Mouse (Mus musculus) heart, embryonic 12.5 days (tissue): ENCODE measurements around the gene Tchhl1. TPM values are rescaled to one million over a fixed set of nuclear protein-coding genes. Genes with fewer than 3 reads are reported as not detected.
"Not testable (repeated sequence)": the region's sequence is repeated elsewhere in the genome, so short reads cannot be mapped to it uniquely, and the experiment has no call there.

ENCODE experiments used
- ATAC-seq: fragments of 200-750 bp; cut with Nextera tagmentation; 2 replicates; pipeline ENCODE4 v1.8.0; 2017; ENCODE audit warnings: moderate TSS enrichment, moderate library complexity; ENCODE audit not compliant: insufficient number of reproducible peaks, low FRiP score
- H3K27ac ChIP-seq: fragments of 300-500 bp; sonication (generic); 2 replicates; pipeline ENCODE4 v1.5.1; 2016; ENCODE audit warnings: mild to moderate bottlenecking, moderate library complexity; ENCODE audit not compliant: poor library complexity, severe bottlenecking
- H3K27me3 ChIP-seq: fragments of 300-500 bp; sonication (generic); replicated peaks from 2 replicates; pipeline ENCODE4 v1.6.1; 2016; ENCODE audit warnings: mild to moderate bottlenecking, moderate library complexity
- H3K36me3 ChIP-seq: fragments of 300-500 bp; sonication (generic); 2 replicates; pipeline ENCODE4 v1.6.1; 2016; ENCODE audit warnings: mild to moderate bottlenecking, moderate library complexity
- H3K4me1 ChIP-seq: fragments of 300-500 bp; sonication (generic); replicated peaks from 2 replicates; pipeline ENCODE4 v1.6.1; 2016; ENCODE audit warnings: mild to moderate bottlenecking
- H3K4me2 ChIP-seq: fragments of 300-500 bp; sonication (generic); 2 replicates; pipeline ENCODE4 v1.6.1; 2016; ENCODE audit warnings: mild to moderate bottlenecking, moderate library complexity
- H3K4me3 ChIP-seq: fragments of 300-500 bp; sonication (generic); 2 replicates; pipeline ENCODE4 v1.5.1; 2016; ENCODE audit warnings: mild to moderate bottlenecking
- H3K9ac ChIP-seq: fragments of 300-500 bp; sonication (generic); 2 replicates; pipeline ENCODE4 v1.6.1; 2016; ENCODE audit warnings: mild to moderate bottlenecking, moderate library complexity
- H3K9me3 ChIP-seq: fragments of 300-500 bp; sonication (generic); replicated peaks from 2 replicates; pipeline ENCODE4 v1.6.1; 2016; ENCODE audit warnings: mild to moderate bottlenecking, moderate library complexity
- whole genome bisulfite sequencing: fragments of 180-500 bp; shearing (Covaris S2); methylation state at CpG from one replicate; pipeline ENCODE4 v1.1.7; 2016; 5-methylcytosine and 5-hydroxymethylcytosine counted together
- polyA plus RNA-seq: library from polyadenylated mRNA; unstranded; fragments of >200 nt; fragmentation: Nextera tagmentation; extraction: Ambion mirVana; gene quantifications from 2 replicates; pipeline ENCODE4 v1.2.1, GENCODE M21; 2016

Gene Tchhl1
- polyA plus RNA-seq, 1 experiment from 2014 or later, result not detected

- Histone ChIP-seq H3K4me3 (no peak overlapping the region), H3K36me3 (no peaks in the 10 kb centered on the region), H3K4me1 (no peaks in the 10 kb centered on the region), H3K4me2 (no peak overlapping the region), H3K9ac (no peak overlapping the region), H3K27ac (no peak overlapping the region), H3K27me3 (no peaks in the 10 kb centered on the region), H3K9me3 (no peaks in the 10 kb centered on the region)
- ATAC-seq, result no peak
- WGBS, result 55% methylated on average over 4 of the region's 4 CpGs
These were observed 1.4 kb upstream of the Tchhl1 start for GRCm38 (mm10) chr3:93467130-93467529.

DNA sequence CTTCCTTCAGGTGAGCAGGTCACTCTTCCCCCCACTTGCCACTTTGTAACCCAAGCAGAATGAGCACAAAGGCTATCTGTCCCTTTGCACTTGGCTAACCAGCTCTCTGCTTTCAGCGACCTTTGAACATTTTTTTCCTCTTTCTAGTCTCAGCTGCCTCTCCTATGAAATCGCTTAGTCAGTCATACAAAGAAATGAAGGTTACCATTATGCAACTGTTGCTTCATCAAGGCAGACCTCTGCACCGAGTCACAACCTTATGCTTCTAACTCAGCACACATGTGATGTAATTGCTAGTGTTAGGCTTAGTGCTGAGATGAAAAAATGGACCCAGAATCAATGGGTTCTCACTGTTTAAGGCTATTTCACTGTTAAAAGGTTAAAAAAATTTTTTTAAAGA lies 1.1 kb downstream of the Tchhl1 start:
- Histone ChIP-seq H3K27me3 (no peaks in the 10 kb centered on the region), H3K4me3 (no peak overlapping the region), H3K4me2 (no peak overlapping the region), H3K4me1 (no peaks in the 10 kb centered on the region), H3K36me3 (no peaks in the 10 kb centered on the region), H3K9me3 (no peaks in the 10 kb centered on the region), H3K9ac (no peak overlapping the region), H3K27ac (no peak overlapping the region)
- no peak for ATAC-seq
- 72% methylated on average over 3 of the region's 3 CpGs for WGBS

DNA sequence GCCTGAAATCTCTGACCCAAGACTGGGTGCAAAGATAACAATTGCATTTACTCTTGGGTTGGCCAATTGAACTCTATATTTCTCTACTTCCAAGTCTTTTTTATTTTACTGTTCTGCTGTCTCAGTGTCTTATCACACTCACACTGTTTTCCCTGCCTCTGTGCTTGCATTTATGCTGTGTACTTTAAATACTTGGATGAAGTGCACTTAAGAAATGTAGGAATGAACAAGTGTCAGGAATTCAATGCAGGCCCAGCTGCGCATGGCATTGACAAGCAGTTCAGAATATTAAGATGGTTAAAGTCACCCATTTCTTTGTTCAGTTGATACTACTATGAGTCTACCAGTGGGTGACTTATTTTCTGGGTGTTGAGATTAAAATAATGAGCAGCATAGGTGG lies 11.5 kb downstream of the Tchhl1 start:
- H3K4me2 ChIP-seq, result no peak overlapping the region
- H3K4me1 ChIP-seq, result no peaks in the 10 kb centered on the region
- H3K4me3 ChIP-seq, result no peak overlapping the region
- no peaks in the 10 kb centered on the region for H3K27me3 ChIP-seq
- 65% methylated on average over 1 of the region's 1 CpGs for WGBS
- H3K9ac ChIP-seq, result no peak overlapping the region
- ATAC-seq, result no peak
- no peaks in the 10 kb centered on the region for H3K36me3 ChIP-seq
- no peaks in the 10 kb centered on the region for H3K9me3 ChIP-seq
- H3K27ac ChIP-seq, result no peak overlapping the region

GRCm38 (mm10) chr3:93481982-93482616 lies 13.5 kb downstream of the Tchhl1 start:
- ATAC-seq, result no peak
- 74% methylated on average over 2 of the region's 2 CpGs for WGBS
- H3K9me3 ChIP-seq, result no peaks in the 10 kb centered on the region
- no peaks in the 10 kb centered on the region for H3K36me3 ChIP-seq
- no peak overlapping the region for H3K9ac ChIP-seq
- H3K27me3 ChIP-seq, result no peaks in the 10 kb centered on the region
- H3K4me2 ChIP-seq, result no peak overlapping the region
- H3K4me1 ChIP-seq, result no peaks in the 10 kb centered on the region
- H3K4me3 ChIP-seq, result no peak overlapping the region
- H3K27ac ChIP-seq, result no peak overlapping the region

- H3K36me3 ChIP-seq, result no peaks in the 10 kb centered on the region
- no peak overlapping the region for H3K4me3 ChIP-seq
- H3K27me3 ChIP-seq, result no peaks in the 10 kb centered on the region
- WGBS, result 80% methylated on average over 3 of the region's 3 CpGs
- no peak overlapping the region for H3K9ac ChIP-seq
- no peaks in the 10 kb centered on the region for H3K9me3 ChIP-seq
- no peak overlapping the region for H3K4me2 ChIP-seq
- no peak for ATAC-seq
- no peak overlapping the region for H3K27ac ChIP-seq
- no peaks in the 10 kb centered on the region for H3K4me1 ChIP-seq
These were observed 17.1 kb downstream of the Tchhl1 start for GRCm38 (mm10) chr3:93485611-93486010.

DNA sequence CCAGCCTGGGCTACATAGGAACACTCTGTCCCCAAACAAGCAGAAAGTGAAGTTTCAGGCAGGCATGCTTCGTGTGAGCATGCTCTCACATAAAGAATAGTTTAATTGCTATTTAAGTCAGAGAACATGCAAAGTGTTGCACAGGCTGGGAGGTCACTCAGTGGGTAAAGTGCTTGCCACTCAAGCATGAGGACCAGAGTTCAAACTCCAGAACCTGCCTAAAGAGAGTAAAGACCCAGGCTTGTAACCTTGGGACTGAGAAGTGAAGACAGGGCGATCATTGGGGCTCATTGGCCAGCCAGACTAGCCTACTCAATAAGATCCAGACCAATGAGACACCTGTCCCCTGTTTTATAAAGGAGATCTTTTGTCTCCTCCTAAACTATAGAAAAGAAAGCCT lies 20.0 kb downstream of the Tchhl1 start:
- 87% methylated on average over 2 of the region's 2 CpGs for WGBS
- no peak for ATAC-seq

DNA sequence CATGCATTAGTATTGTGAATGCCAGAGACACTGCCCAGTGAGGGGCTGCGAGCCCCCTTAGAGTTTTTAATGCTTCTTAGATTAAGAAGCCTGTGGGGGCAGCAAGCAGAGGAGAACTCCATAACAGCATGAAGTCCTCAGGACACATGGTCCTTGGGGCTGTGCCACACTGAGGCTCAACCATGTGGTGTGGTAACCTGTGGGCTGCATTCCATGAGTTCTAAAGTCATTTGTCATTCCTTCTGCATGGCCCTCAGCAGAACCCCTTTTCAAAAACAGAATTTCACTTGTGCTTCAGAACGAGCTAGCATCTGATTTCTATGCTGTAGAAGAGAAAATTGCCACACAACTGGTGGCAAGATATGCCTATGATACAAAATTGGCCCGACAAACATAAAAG lies 23.6 kb downstream of the Tchhl1 start:
- no peak overlapping the region for H3K27ac ChIP-seq
- H3K36me3 ChIP-seq, result no peaks in the 10 kb centered on the region
- H3K9ac ChIP-seq, result no peak overlapping the region
- WGBS, result 60% methylated on average over 3 of the region's 3 CpGs
- no peak overlapping the region for H3K4me3 ChIP-seq
- H3K9me3 ChIP-seq, result no peaks in the 10 kb centered on the region
- ATAC-seq, result no peak
- no peaks in the 10 kb centered on the region for H3K27me3 ChIP-seq
- no peak overlapping the region for H3K4me2 ChIP-seq
- H3K4me1 ChIP-seq, result no peaks in the 10 kb centered on the region

More for the DNA sequence above, 20.0 kb downstream of the Tchhl1 start:
- H3K4me2 ChIP-seq, result no peak overlapping the region
- H3K36me3 ChIP-seq, result no peaks in the 10 kb centered on the region
- no peak overlapping the region for H3K27ac ChIP-seq
- no peak overlapping the region for H3K9ac ChIP-seq
- no peaks in the 10 kb centered on the region for H3K4me1 ChIP-seq
- no peak overlapping the region for H3K4me3 ChIP-seq
- no peaks in the 10 kb centered on the region for H3K27me3 ChIP-seq
- H3K9me3 ChIP-seq, result no peaks in the 10 kb centered on the region

GRCm38 (mm10) chr3:93493992-93494391 lies 25.4 kb downstream of the Tchhl1 start:
- ATAC-seq, result peak; percentile 55; the same call in 1 of the 2 replicates

DNA sequence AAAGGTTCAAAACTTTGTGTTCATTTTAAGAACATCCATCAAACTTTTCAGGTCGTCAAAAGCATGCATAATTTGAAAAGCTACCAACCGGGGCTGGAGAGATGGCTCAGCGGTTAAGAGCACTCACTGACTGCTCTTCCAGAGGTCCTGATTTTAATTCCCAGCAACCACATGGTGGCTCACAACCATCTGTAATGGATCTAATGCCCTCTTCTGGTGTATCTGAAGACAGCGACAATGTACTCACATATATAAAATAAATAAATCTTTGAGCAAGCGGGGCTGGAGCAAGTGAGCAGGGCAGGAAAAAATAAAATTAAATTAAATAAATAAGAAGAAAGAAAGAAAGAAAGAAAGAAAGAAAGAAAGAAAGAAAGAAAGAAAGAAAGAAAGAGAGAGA lies 26.2 kb downstream of the Tchhl1 start:
- not testable (repeated sequence) for H3K27me3 ChIP-seq, ATAC-seq, H3K4me1 ChIP-seq, H3K36me3 ChIP-seq, H3K27ac ChIP-seq, H3K9ac ChIP-seq, H3K4me2 ChIP-seq, H3K4me3 ChIP-seq, H3K9me3 ChIP-seq
- 24% methylated on average over 5 of the region's 5 CpGs for WGBS

More at GRCm38 (mm10) chr3:93493992-93494391, 25.4 kb downstream of the Tchhl1 start:
- no peak overlapping the region for H3K27ac ChIP-seq
- no peaks in the 10 kb centered on the region for H3K27me3 ChIP-seq
- H3K4me3 ChIP-seq, result no peak overlapping the region
- 4% methylated on average over 4 of the region's 4 CpGs for WGBS
- no peaks in the 10 kb centered on the region for H3K9me3 ChIP-seq
- H3K4me2 ChIP-seq, result no peak overlapping the region
- no peaks in the 10 kb centered on the region for H3K4me1 ChIP-seq
- no peaks in the 10 kb centered on the region for H3K36me3 ChIP-seq
- H3K9ac ChIP-seq, result no peak overlapping the region

DNA sequence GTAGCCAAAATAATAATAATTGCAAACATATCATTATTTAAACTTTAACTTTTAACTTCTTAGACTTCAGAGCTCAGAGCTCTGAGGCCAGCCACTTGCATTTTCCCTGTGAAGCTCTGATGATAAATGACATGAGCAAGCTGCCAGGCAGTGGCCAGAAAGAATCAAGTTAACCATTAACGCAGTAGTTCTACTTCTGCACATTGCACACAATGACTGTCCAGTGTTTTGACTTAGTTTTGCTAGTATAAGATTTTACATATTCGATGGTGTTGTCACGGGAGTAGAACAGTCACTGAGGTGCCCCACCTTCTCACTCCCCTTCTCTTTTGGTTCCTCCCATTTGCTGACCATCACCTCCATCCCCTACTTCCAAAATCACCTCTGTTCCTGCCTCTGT lies 28.6 kb downstream of the Tchhl1 start:
- Histone ChIP-seq H3K4me3 (no peak overlapping the region), H3K4me1 (no peaks in the 10 kb centered on the region), H3K9ac (no peak overlapping the region), H3K36me3 (no peaks in the 10 kb centered on the region), H3K27ac (no peak overlapping the region), H3K9me3 (no peaks in the 10 kb centered on the region), H3K4me2 (no peak overlapping the region), H3K27me3 (no peaks in the 10 kb centered on the region)
- ATAC-seq, result no peak
- 75% methylated on average over 3 of the region's 3 CpGs for WGBS

- H3K4me2 ChIP-seq, result no peak overlapping the region
- H3K9me3 ChIP-seq, result no peaks in the 10 kb centered on the region
- H3K36me3 ChIP-seq, result no peaks in the 10 kb centered on the region
- no peak overlapping the region for H3K27ac ChIP-seq
- H3K4me3 ChIP-seq, result no peak overlapping the region
- ATAC-seq, result no peak
- no peaks in the 10 kb centered on the region for H3K4me1 ChIP-seq
- no peaks in the 10 kb centered on the region for H3K27me3 ChIP-seq
- H3K9ac ChIP-seq, result no peak overlapping the region
These were observed 30.6 kb downstream of the Tchhl1 start for GRCm38 (mm10) chr3:93499129-93499528.

DNA sequence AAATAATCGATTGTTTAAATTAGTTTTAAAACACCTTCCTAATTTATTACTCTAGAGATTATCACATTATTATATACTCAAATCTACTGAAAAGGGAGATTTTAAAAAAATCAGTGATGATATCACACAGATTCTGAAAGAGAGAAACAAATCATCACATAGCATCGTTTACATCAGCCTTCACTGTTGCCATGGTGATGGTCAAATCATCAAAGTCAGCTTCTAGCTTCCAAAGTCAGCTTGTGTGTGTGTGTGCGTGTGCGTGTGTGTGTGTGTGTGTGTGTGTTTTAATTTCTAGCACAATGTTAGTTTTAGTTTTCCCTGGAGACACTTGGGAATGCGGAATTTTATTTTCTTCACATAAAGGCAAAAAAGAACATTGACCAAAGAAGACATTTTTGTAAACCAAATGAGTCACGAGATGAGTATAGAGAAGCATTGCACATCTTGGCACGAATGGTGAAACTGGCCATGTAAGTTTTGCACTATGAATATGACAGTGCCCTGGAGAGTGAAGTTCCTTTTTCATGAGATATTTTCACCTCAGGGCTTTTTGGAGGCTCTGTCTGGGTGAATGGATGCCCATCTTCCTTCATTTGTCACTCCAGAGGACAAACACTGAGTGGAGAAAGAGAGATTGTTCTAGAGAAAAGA lies 36.1 kb downstream of the Tchhl1 start:
- no peak overlapping the region for H3K9ac ChIP-seq
- ATAC-seq, result no peak
- H3K27ac ChIP-seq, result no peak overlapping the region
- H3K4me1 ChIP-seq, result no peaks in the 10 kb centered on the region
- no peak overlapping the region for H3K4me3 ChIP-seq
- no peaks in the 10 kb centered on the region for H3K9me3 ChIP-seq
- no peak overlapping the region for H3K4me2 ChIP-seq
- 83% methylated on average over 7 of the region's 7 CpGs for WGBS
- no peaks in the 10 kb centered on the region for H3K36me3 ChIP-seq
- no peaks in the 10 kb centered on the region for H3K27me3 ChIP-seq
